Mouse (Mus musculus) layer of hippocampus, adult 9-11 months (tissue): Measurements from ENCODE around the gene N4bp2l2.
A peak's percentile ranks its signal among the peaks of the same experiment; 100 is the strongest.

Experiments used
- DNase-seq: peaks from one replicate; pipeline ENCODE4 v3.0.0; 2022

N4bp2l2 gene

GRCm38 (mm10) chr5:150641440-150641839 lies 24.5 kb downstream of the N4bp2l2 start:
- DNase-seq: no peak

DNA sequence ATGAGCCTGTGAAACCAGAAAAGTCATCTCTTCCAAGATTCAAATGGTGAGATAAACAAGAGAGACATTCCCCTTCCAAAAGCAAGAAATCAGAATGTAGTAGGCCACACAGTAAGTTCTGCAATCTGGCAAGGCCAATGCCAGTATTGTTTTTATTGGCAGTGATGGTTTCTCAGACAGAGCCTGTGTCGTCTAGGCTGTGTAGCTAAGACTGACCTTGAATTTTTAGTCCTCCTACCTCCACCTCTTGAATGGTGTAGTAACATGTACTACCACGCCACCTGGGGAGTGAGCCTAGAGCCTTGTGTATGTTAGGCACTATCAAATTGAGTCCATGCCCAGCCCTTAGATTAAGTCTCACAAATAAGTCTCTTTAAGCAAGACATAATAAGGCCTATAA lies 36.3 kb downstream of the N4bp2l2 start:
- no peak for DNase-seq

- no peak for DNase-seq
Measured at GRCm38 (mm10) chr5:150629272-150629671, 36.7 kb downstream of the N4bp2l2 start.

DNA sequence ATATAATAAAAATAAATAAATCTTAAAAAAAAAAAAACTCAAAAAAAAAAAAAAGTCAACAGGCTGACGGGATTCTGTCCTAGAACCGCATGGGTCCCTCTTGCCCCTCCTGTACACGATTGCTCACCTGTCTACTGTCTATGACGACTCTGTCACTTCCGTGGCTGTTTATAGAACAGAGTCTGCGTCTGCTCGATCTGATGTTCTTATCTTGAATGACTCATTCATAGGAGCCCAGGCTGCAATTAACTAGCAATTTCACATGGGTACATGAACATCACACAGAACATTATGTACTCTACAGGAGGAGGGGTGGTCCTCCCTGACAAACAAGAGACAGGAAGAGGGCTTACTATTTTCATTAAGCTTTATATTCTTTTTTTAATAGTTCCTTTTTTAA lies 40.5 kb downstream of the N4bp2l2 start:
- DNase-seq: peak; percentile 22

DNA sequence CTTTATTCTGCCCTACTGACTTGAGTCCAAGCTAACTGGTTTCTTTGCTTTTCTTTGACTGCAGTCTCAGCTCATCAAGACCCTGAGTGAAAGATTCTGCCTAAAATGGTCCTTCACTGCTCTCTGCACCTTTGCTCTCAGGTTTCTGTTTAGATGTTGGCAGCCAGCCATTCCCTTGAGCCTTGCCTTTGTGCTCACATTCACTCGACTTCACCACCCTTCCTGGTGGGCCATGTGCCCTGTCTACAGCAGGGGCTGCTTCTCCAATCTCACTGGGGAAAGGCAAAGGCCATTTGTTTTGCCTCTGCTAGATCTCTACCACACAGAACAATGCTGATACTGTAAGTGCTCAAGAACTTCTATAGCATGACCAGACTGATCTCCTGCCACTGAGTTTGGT lies 43.2 kb downstream of the N4bp2l2 start:
- no peak for DNase-seq

DNA sequence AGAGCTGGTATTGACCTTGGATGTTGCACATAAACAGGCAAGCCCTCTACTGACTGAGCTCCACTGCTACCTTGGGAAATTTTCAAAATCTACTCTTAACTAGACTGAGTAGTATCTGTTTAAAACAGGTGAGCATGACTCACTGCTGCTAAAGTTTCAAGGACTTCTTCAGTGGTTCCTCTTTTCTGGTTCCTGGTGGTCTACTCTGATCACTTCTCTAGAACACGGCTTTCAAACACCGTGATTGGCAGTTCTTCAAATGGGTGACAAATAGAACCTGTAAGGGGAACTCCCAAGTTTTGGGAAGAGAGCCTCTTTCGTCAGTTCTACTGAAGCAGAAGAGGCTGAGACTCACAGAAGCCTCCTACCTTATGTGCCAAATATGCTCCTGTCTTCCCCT lies 44.4 kb downstream of the N4bp2l2 start:
- DNase-seq: no peak

DNA sequence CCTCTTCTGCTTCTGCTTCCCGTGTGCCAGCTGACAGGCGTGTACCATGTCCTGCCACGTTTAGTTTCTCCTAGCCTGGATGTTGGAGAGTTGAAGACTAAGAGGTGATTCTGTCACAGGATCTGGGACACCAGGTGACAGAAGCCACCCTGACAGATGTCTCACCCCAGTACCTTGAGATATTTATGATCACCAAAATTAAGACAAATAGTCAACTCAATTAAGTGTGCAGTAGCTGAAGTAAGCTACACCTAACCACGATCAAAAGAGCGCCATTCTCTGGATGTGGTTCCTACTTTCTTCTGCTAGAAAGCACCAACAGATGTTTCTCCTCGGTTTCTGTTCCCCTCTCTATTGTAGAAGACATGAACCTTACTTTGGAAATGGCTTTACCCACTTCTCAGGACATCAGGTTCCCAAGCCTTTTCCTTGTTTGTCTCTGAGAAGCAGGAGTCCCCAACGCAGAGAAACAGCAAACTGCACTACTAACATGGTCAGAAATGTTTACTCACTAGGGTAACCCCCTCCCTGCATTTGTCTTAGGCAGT lies 45.3 kb downstream of the N4bp2l2 start:
- DNase-seq: no peak

DNA sequence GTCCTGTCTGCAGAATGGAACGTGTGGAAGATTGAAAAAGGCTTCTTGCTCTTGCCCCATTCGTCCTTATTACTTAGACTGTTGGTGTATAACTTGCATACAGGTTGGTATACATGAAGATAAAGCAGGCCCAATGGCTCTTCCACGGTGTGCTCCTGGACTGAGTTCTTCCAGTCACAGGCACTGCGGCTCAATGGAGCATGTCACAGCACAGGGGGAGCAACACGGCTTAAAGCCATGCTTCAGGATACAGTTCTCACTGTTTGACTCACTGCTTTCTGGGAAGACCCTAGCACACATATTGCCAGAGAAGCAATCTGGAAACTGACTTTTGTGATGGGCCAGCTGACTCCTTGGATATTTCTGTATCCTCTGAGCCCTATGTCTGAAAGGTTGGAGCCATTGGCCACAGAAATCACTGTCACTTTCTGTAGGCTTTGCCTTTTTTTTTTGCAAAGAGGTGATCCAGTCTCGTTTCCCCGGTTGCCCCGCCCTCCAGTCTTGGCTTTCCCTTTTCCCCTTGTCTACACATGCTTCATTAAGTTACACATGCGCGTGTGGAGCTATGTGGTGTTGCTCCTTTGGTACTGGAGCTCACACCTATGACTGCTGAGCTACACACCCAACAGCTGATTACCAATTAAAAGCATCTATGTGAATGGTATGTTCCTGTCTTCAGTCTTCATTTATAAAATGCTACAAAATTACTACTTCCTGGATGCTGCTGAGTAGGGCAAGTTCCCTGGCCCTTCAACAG lies 47.2 kb downstream of the N4bp2l2 start:
- no peak for DNase-seq

DNA sequence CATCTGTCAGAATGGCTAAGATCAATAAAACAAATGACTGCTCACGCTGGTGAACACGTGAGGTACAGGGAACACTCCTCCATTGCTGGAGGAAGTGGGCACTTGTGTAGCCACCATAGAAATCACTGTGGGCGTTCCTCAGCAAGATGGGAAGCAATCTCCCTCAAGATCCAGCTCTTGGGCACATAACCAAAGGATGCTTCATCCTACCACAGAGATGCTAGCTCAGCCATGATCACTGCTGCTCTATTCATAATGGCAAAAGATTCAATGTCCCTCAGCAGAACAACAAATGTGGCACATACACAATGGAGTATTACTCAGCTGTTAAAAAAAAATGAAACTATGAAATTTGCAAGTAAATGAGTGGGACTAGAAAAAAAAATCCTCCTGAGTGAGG lies 49.3 kb downstream of the N4bp2l2 start:
- DNase-seq: no peak

GRCm38 (mm10) chr5:150616216-150616615 lies 49.8 kb downstream of the N4bp2l2 start:
- no peak for DNase-seq

DNA sequence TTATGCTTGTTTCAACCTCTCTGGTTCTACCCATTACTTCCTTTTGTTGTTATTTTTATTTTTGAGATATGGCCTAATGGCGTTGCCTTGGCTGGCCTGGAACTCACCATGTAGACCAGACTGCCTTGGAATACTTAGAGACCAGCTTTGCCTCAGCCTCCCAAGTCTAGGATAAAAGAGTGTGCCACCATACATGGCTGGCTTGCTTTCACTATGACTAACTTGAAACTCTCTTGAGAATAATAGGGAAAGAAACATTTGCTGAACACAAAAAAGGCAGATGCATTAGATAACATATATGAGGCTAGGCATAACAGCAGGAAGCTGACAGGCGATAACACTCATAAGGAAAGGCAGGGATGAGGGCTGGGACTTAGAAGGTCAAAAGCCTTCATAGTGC lies 51.9 kb downstream of the N4bp2l2 start:
- DNase-seq: no peak

GRCm38 (mm10) chr5:150611697-150612096 lies 54.3 kb downstream of the N4bp2l2 start:
- DNase-seq: no peak

- DNase-seq: no peak
Measured at GRCm38 (mm10) chr5:150611136-150611535, 54.8 kb downstream of the N4bp2l2 start.

DNA sequence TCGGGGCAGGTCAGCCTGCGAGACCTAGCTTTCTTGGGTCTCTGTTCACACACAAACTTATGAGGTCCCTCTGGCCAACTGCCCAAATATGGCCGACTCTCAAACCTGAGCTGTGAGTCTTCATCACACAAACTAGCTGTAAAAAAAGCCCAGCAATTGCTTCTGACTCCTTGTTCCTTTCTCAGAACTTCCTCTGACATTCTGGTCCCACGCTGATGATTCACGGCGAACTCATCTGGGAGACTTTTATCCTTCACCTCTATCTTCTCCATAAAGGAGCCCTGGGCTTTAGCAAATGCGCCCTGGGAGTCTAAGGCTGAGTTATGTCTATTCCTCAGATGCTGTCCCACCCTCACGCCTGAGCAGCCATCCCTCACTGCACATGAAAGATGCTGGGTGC lies 58.4 kb downstream of the N4bp2l2 start:
- DNase-seq: no peak

DNA sequence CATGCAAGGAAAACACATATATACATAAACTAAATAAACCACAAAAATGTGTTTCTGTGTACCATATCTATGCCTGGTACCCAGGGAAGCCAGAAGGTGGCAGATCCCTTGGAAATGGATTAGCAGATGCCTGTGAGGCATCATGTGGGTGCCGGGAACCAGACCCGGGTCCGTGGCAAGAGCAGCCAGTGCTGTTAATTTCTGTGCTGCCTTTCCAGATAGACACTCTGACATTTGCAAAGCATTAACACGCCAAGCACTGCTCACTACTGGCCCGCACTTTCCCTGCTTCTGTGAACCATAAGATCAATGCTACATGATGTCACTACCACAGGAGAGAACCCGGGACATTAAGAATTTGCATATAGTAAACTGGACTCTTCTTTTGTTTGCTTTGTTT lies 59.9 kb downstream of the N4bp2l2 start:
- no peak for DNase-seq

GRCm38 (mm10) chr5:150601441-150602230 lies 64.3 kb downstream of the N4bp2l2 start:
- no peak for DNase-seq

DNA sequence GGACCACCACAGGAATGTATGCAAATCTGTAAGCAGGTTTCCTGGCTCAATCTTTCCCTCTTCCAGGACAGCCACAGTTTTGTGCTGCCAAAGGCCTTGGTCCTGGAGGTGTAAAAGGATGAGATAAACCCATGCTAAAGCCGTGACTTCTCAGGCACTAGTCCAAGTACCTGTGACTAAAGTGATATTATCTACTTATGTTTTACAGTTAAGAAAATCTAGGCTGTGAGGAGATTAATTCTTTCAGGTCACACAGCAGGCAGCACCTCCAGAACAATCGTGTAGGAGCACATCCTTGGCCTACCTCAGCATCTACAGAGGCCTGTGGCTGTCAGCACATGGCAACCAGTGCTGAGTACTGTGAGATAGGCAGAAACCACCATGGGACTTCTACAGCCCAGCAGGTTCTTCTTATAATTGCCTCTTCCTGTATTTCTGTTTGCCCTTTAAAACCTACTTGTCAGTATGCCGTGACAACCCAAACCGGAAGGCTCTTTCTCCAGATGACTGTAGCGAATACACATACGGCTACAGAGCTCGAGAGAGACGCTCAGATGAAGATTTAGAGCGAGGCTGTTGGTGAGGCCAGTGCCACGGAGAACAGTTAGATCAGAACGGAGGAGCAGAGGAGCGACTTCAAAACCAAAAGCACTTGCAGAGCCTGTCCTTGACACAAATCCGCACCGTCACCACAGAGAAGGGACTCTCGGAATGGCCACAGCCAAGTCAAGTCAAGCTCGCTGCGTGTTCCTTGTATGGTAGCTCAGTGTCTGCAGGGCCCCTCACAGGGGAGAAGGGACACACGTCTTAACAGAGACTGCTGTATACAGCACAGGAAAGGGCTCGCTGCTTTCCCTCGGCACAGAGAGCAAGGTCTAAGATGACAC lies 65.2 kb downstream of the N4bp2l2 start:
- DNase-seq: no peak

- DNase-seq: no peak
Measured at GRCm38 (mm10) chr5:150599301-150600294, 66.4 kb downstream of the N4bp2l2 start.

GRCm38 (mm10) chr5:150598202-150599119 lies 67.5 kb downstream of the N4bp2l2 start:
- DNase-seq: no peak

GRCm38 (mm10) chr5:150597088-150597487 lies 68.9 kb downstream of the N4bp2l2 start, which contains the start of gene N4bp2l1:
Gene N4bp2l1, minus strand, starts transcription at chr5:150597188.
- no peak for DNase-seq
